Mouse (Mus musculus) left cerebral cortex, adult 11 months (tissue): ENCODE data around the gene Lyrm1.

Experiments used
- DNase-seq: peaks from one replicate; pipeline ENCODE4 v3.0.0; 2022; ENCODE audit warnings: low spot score

The Lyrm1 gene

GRCm38 (mm10) chr7:119965651-119966395 is 70.2 kb downstream of the Lyrm1 start:
- DNase-seq: no peak

DNA sequence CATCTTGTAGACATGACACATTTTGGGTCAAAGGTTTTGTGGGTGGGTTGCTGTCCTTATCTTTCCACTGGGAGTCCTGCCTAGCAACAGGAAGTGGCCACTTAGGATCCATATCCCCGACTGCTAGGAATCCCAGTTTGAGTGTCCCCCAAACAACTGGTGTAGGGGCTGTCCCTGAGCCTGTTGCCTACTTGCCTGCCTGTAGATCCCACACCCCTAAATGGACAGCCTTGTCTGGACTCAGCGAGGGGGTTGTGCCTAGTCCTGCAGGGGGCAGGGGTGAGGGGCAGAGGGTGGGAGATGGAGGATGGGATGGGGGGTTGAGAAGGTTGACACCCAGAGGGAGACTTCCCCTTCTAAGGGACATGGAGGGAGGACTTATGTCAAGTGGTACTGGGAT is 73.7 kb downstream of the Lyrm1 start:
- no peak for DNase-seq

GRCm38 (mm10) chr7:119974214-119974613 is 78.6 kb downstream of the Lyrm1 start:
- no peak for DNase-seq

GRCm38 (mm10) chr7:119976256-119976655 is 80.6 kb downstream of the Lyrm1 start:
- no peak for DNase-seq

- no peak for DNase-seq
Measured at GRCm38 (mm10) chr7:119977574-119977973, 81.9 kb downstream of the Lyrm1 start.

- DNase-seq: no peak
Measured at GRCm38 (mm10) chr7:119978576-119978975, 82.9 kb downstream of the Lyrm1 start.

GRCm38 (mm10) chr7:119980170-119980569 is 84.5 kb downstream of the Lyrm1 start:
- no peak for DNase-seq

GRCm38 (mm10) chr7:119985279-119985912 is 89.7 kb downstream of the Lyrm1 start:
- no peak for DNase-seq

- no peak for DNase-seq
Measured at GRCm38 (mm10) chr7:119997066-119997465, 101.4 kb downstream of the Lyrm1 start.
